Mouse (Mus musculus) myocyte (in vitro differentiated cells): ENCODE measurements around the gene Abhd6. TPM values are rescaled to one million over a fixed set of nuclear protein-coding genes. Genes with fewer than 3 reads are reported as not detected.

ENCODE experiments used
- H3K27me3 ChIP-seq: one replicate; pipeline ENCODE4 v1.6.1; 2011; ENCODE audit not compliant: control insufficient read depth, insufficient read depth, insufficient read length
- H3K36me3 ChIP-seq: one replicate; pipeline ENCODE4 v1.6.1; 2011; ENCODE audit not compliant: control insufficient read depth, insufficient read depth
- H3K4me2 ChIP-seq: one replicate; pipeline ENCODE4 v1.6.1; 2011; ENCODE audit warnings: low read depth, control low read depth
- H3K4me3 ChIP-seq: one replicate; pipeline ENCODE4 v1.5.1; 2011; ENCODE audit warnings: mild to moderate bottlenecking, control low read depth, moderate library complexity
- H3K79me2 ChIP-seq: one replicate; pipeline ENCODE4 v1.6.1; 2011; ENCODE audit not compliant: control insufficient read depth, insufficient read depth
- H3ac ChIP-seq: one replicate; pipeline ENCODE4 v1.6.1; 2011; ENCODE audit not compliant: control insufficient read depth, insufficient read length
- CEBPB ChIP-seq: IDR thresholded peaks from 2 replicates; pipeline ENCODE4 v1.6.1; 2011; ENCODE audit warnings: mild to moderate bottlenecking, moderate library complexity; ENCODE audit not compliant: poor library complexity, insufficient read depth, severe bottlenecking
- E2F4 ChIP-seq: IDR thresholded peaks from one replicate; pipeline ENCODE4 v1.6.1; 2011; ENCODE audit warnings: mild to moderate bottlenecking, control low read depth, moderate library complexity; ENCODE audit not compliant: insufficient read depth
- MAX ChIP-seq: IDR thresholded peaks from one replicate; pipeline ENCODE4 v1.6.1; 2011; ENCODE audit warnings: low read depth, mild to moderate bottlenecking, control low read depth
- MYOD1 ChIP-seq, 3 experiments: IDR thresholded peaks; one replicate each; pipeline ENCODE4 v1.6.1; 2011; ENCODE audit warnings: control low read depth in 2 of 3, low read depth in 2 of 3, mild to moderate bottlenecking in 2 of 3, moderate library complexity in 1 of 3; ENCODE audit not compliant: insufficient read length in 2 of 3, control insufficient read depth in 1 of 3
- MYOG ChIP-seq, 3 experiments: IDR thresholded peaks; one replicate each; pipeline ENCODE4 v1.6.1; 2011; ENCODE audit warnings: control low read depth in 2 of 3, low read depth in 2 of 3, mild to moderate bottlenecking in 2 of 3; ENCODE audit not compliant: insufficient read length in 2 of 3, control insufficient read depth in 1 of 3, insufficient read depth in 1 of 3
- POLR2A ChIP-seq: IDR thresholded peaks from one replicate; pipeline ENCODE4 v1.6.1; 2011; ENCODE audit warnings: low read depth, mild to moderate bottlenecking, control low read depth, moderate library complexity; ENCODE audit not compliant: insufficient read length
- POLR2AphosphoS2 ChIP-seq: IDR thresholded peaks from one replicate; pipeline ENCODE4 v1.6.1; 2011; ENCODE audit warnings: low read depth, control low read depth; ENCODE audit not compliant: insufficient read length
- REST ChIP-seq: IDR thresholded peaks from one replicate; pipeline ENCODE4 v1.6.1; 2011; ENCODE audit warnings: mild to moderate bottlenecking, control low read depth, moderate library complexity; ENCODE audit not compliant: insufficient read depth, insufficient read length
- SRF ChIP-seq: IDR thresholded peaks from one replicate; pipeline ENCODE4 v1.6.1; 2011; ENCODE audit warnings: low read depth; ENCODE audit not compliant: control insufficient read depth, insufficient read length
- TCF12 ChIP-seq: IDR thresholded peaks from one replicate; pipeline ENCODE4 v1.6.1; 2011; ENCODE audit warnings: mild to moderate bottlenecking, control low read depth; ENCODE audit not compliant: poor library complexity, insufficient read depth, severe bottlenecking
- TCF3 ChIP-seq: IDR thresholded peaks from one replicate; pipeline ENCODE4 v1.6.1; 2011; ENCODE audit warnings: low read depth, control low read depth; ENCODE audit not compliant: insufficient read length
- USF1 ChIP-seq: IDR thresholded peaks from one replicate; pipeline ENCODE4 v1.6.1; 2011; ENCODE audit warnings: low read depth, mild to moderate bottlenecking, control low read depth, moderate library complexity
- polyA plus RNA-seq: library from polyadenylated mRNA; unstranded; fragments of >200 nt; fragmentation: generic; extraction: Trizol; gene quantifications from one replicate; pipeline ENCODE4 v1.2.1, GENCODE M21; 2012; ENCODE audit warnings: missing spikeins

The Abhd6 gene
- polyA plus RNA-seq, 1 experiment, result 10.5 TPM

DNA sequence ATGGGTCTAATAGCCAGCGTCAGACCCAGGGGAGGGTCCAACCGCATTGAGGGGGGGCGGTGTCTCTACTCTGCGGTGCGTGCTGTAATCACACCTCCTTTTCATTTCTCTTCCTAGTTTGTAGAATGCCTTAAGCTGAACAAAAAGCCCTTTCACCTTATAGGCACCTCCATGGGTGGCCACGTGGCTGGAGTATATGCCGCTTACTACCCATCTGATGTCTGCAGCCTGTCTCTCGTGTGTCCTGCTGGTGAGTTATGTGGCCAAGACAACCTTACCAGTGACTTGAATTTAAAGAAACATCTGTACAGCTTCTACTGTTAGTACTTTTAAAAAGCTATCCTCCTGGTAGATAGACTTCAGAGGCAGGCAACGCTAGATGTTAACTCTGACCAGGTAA, 39.9 kb downstream of the Abhd6 start:
- Histone ChIP-seq H3ac (no peak overlapping the region), H3K36me3 (no peaks in the 10 kb centered on the region), H3K79me2 (no peaks in the 10 kb centered on the region), H3K4me2 (no peak overlapping the region), H3K4me3 (no peak overlapping the region), H3K27me3 (no peaks in the 10 kb centered on the region)
- TF ChIP-seq E2F4 (no peak), POLR2AphosphoS2 (no peak), CEBPB (no peak), MYOD1 (IDR thresholded peaks at IDR 0.05; ENCODE audit: control insufficient read depth in 1 of 3, insufficient read length in 2 of 3, low read depth in 2 of 3) (no peak), MYOG (IDR thresholded peaks at IDR 0.05; ENCODE audit: control insufficient read depth in 1 of 3, insufficient read depth in 1 of 3, insufficient read length in 2 of 3, low read depth in 2 of 3) (no peak), TCF3 (no peak), TCF12 (no peak)

DNA sequence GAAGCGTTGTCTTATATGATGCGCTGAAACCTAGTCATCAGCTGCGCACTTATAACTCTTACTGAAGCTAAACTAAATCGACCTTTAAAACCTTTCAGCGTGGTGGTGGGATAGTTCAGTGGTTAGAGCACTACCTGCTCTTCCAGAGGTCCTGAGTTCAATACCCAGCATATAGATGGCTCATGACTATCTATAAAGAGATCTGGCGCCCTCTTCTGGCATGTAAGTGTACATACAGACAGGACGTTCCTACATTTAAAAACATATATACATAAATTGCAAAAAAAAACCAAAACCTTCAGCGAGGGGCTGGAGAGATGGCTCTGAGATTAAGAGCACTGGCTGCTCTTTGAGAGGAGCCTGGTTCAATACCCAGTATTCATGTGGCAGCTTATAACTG, 41.6 kb downstream of the Abhd6 start:
- H3K4me3 ChIP-seq, result no peak overlapping the region
- TF ChIP-seq REST (no peak), MAX (no peak), MYOG (IDR thresholded peaks at IDR 0.05; ENCODE audit: control insufficient read depth in 1 of 3, insufficient read depth in 1 of 3, insufficient read length in 2 of 3, low read depth in 2 of 3) (no peak), TCF12 (no peak), TCF3 (no peak), MYOD1 (IDR thresholded peaks at IDR 0.05; ENCODE audit: control insufficient read depth in 1 of 3, insufficient read length in 2 of 3, low read depth in 2 of 3) (no peak), SRF (no peak), CEBPB (no peak), POLR2AphosphoS2 (no peak), POLR2A (no peak), E2F4 (no peak), USF1 (no peak)
- no peaks in the 10 kb centered on the region for H3K27me3 ChIP-seq
- H3K36me3 ChIP-seq, result no peaks in the 10 kb centered on the region
- no peak overlapping the region for H3ac ChIP-seq
- no peaks in the 10 kb centered on the region for H3K79me2 ChIP-seq
- H3K4me2 ChIP-seq, result no peak overlapping the region

DNA sequence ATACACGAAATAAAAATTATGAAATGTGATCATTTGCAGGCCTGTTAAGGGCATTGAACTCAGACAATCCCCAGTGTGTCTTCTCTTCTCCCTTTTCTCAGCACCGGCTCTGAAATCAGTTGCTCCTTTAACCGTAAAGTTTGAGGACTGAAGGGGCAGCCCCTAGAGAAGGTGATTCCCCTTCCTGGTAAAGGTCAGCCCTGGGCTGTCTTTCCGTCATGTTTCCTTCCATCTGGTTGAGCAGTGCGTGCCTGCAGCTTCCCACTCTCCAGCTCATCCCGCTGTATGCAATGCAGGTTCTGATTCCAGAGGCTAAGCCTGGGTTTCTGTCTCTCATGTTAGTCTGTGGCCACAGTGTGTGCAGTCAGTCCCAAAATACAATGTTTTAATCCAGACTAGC, 42.1 kb downstream of the Abhd6 start:
- no peak for TF ChIP-seq TCF12
- no peak for TF ChIP-seq USF1
- TF ChIP-seq MYOG (IDR thresholded peaks at IDR 0.05; ENCODE audit: control insufficient read depth in 1 of 3, insufficient read depth in 1 of 3, insufficient read length in 2 of 3, low read depth in 2 of 3), result no peak
- no peak for TF ChIP-seq POLR2A
- TF ChIP-seq TCF3, result no peak
- no peak for TF ChIP-seq E2F4
- TF ChIP-seq MAX, result no peak
- no peak for TF ChIP-seq REST
- no peak overlapping the region for H3K4me2 ChIP-seq
- H3K4me3 ChIP-seq, result no peak overlapping the region
- no peaks in the 10 kb centered on the region for H3K36me3 ChIP-seq
- no peaks in the 10 kb centered on the region for H3K79me2 ChIP-seq
- no peaks in the 10 kb centered on the region for H3K27me3 ChIP-seq
- H3ac ChIP-seq, result no peak overlapping the region

DNA sequence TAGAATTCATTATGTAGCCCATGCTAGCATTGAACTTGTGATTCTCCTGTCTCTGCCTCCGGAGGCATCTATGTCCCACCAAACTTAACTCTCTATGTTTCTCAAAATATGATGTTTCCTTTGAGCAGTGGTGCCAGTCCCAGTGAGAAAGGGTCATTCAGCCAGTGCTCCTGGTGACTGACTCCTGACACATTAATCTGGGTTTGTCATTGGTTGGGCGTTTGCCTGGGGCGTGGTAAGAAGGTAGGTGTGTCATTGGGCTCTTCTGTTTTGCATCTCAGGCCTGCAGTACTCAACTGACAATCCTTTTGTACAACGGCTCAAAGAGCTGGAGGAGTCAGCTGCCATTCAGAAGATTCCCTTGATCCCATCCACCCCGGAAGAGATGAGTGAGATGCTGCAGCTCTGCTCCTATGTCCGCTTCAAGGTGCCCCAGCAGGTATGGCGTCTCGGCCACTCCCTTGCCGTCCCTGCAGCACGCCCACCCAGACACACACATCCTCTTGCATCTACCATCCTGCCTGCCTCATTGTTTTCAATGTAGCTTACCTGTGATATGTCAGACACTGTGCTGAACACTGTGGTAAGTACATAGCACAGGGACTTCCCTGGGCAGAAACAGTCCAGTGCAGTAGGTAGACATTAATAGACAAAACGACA, 42.6 kb downstream of the Abhd6 start:
- Histone ChIP-seq H3K79me2 (no peaks in the 10 kb centered on the region), H3K4me3 (no peak overlapping the region), H3K4me2 (no peak overlapping the region), H3K36me3 (no peaks in the 10 kb centered on the region), H3K27me3 (no peaks in the 10 kb centered on the region), H3ac (no peak overlapping the region)
- no peak for TF ChIP-seq USF1

DNA sequence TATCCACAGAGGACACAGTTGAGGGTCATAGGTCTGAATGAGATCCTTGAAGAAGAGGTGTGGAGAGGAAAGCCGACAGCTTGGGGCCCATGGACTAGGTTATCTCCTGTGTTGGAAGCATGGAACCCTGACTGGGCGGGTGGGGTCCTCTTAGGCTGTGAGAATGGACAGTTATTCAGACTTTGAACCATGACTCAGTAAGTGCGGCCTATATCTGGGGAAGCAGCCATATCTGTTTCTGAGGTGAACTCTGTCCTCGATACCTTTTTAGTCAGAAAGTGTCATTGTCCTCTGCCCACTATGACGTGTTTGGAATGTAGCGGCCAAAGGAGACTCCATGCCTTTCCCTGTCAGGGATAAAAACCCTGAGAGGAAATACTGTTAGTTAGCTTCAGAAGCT, 44.1 kb downstream of the Abhd6 start:
- Histone ChIP-seq H3K4me3 (no peak overlapping the region), H3K27me3 (no peaks in the 10 kb centered on the region), H3K36me3 (no peaks in the 10 kb centered on the region), H3K4me2 (no peak overlapping the region), H3K79me2 (no peaks in the 10 kb centered on the region), H3ac (no peak overlapping the region)
- TF ChIP-seq MAX, result no peak
- no peak for TF ChIP-seq POLR2A
- no peak for TF ChIP-seq CEBPB
- no peak for TF ChIP-seq MYOD1 (IDR thresholded peaks at IDR 0.05; ENCODE audit: control insufficient read depth in 1 of 3, insufficient read length in 2 of 3, low read depth in 2 of 3)
